Mouse (Mus musculus): ENCODE data around the gene Men1. TPM values are rescaled to one million over a fixed set of nuclear protein-coding genes. Genes with fewer than 3 reads are reported as not detected.
A peak's percentile ranks its signal among the peaks of the same experiment; 100 is the strongest.

Men1 gene
- polyA plus RNA-seq, 1 experiment from 2014 or later, result 76.9 TPM

DNA sequence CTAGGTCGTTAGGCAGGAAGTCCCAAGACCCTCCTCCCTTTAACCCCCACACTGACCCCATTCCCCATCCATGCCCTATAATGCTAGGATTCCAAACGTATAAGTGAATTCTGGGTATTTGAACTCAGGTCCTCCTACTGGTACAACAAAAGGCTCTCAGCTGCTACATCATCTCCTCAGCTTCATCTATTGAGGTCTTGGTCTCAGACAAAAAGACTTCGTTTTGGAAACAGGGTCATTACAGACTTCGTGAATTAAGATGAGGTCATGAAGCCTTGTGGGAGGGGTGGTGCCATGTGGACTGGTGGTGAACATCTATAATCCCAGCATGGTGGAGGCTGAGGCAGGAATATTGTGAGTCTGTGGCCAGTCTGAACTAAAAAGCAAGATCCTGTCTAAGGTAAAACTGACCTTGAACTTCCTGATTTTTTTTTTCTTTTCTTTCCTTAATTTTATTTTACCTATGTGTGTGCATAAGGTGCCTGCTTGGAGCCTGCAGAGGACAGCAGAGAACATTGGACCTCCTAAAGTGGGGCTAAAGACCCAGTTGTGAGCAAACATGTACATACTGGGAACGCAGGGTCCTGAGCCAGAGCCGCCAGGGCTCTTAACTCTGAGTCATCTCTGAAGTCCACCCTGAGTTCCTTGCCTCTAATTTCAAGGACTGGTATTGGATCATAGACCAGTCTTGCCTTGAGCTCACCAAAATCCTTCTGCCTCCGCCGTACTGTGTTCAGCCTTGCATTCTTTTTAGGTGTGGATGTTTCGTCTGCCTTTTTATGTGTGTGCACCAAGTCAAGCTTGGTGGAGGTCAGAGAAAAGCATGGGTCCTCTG is 801 bp upstream of the Men1 start:
- Histone ChIP-seq H3K4me1 (replicated peaks; ENCODE audit: control insufficient read depth, insufficient read depth, low read length) (peaks cover 23% of the 10 kb centered on the region), H3K27ac (ENCODE audit: low read length) (peak overlapping the region; percentile 85), H3K27me3 (ENCODE audit: control insufficient read depth, insufficient read depth, low read depth, low read length) (no peaks in the 10 kb centered on the region), H3K4me2 (ENCODE audit: low read depth, low read length) (peak overlapping the region; percentile 50), H3K36me3 (ENCODE audit: control insufficient read depth, insufficient read depth, low read length) (peaks cover 18% of the 10 kb centered on the region), H3K9ac (ENCODE audit: low read length) (peak overlapping the region; percentile 63), H3K4me3 (ENCODE audit: low read length) (peak overlapping the region; percentile 96), H3K9me3 (ENCODE audit: control insufficient read depth, low read length) (no peaks in the 10 kb centered on the region)
- peak; percentile 8 for ATAC-seq (ENCODE audit: low read depth)
- 58% methylated on average over 9 of the region's 9 CpGs for WGBS

DNA sequence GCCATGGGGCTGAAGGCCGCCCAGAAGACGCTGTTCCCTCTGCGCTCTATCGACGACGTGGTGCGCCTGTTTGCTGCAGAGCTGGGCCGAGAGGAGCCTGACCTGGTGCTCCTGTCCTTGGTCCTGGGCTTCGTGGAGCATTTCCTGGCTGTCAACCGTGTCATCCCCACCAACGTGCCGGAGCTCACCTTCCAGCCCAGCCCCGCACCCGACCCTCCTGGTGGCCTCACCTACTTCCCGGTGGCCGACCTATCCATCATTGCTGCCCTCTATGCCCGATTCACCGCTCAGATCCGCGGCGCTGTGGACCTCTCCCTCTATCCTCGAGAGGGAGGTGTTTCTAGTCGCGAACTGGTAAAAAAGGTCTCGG is 664 bp downstream of the Men1 start:
- peaks cover 26% of the 10 kb centered on the region for H3K36me3 ChIP-seq (ENCODE audit: control insufficient read depth, insufficient read depth, low read length)
- 1% methylated on average over 24 of the region's 25 CpGs for WGBS
- H3K4me3 ChIP-seq (ENCODE audit: low read length), result peak overlapping the region; percentile 96
- no peaks in the 10 kb centered on the region for H3K9me3 ChIP-seq (ENCODE audit: control insufficient read depth, low read length)
- H3K4me2 ChIP-seq (ENCODE audit: low read depth, low read length), result peak overlapping the region; percentile 97
- H3K27me3 ChIP-seq (ENCODE audit: control insufficient read depth, insufficient read depth, low read depth, low read length), result no peaks in the 10 kb centered on the region
- no peak for ATAC-seq (ENCODE audit: low read depth)
- H3K9ac ChIP-seq (ENCODE audit: low read length), result peak overlapping the region; percentile 91
- H3K27ac ChIP-seq (ENCODE audit: low read length), result peak overlapping the region; percentile 73
- H3K4me1 ChIP-seq (replicated peaks; ENCODE audit: control insufficient read depth, insufficient read depth, low read length), result peaks cover 26% of the 10 kb centered on the region

DNA sequence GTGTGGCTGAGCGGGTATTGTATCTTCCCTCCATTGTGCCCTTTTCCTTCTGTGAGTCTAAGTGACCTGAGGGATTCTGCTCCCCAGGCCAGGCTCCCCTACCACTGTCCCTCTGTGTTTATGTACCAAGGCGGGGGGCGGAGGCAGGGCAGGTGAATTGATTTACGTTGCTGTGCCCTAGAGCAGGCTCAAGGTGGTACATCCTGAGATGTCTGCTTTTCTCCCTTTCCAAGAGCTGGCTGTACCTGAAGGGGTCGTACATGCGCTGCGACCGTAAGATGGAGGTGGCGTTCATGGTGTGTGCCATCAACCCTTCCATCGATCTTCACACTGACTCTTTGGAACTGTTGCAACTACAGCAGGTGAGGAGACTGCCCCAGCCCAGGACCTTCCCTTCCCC is 2.1 kb downstream of the Men1 start:
- peaks cover 26% of the 10 kb centered on the region for H3K36me3 ChIP-seq (ENCODE audit: control insufficient read depth, insufficient read depth, low read length)
- H3K4me3 ChIP-seq (ENCODE audit: low read length), result no peak overlapping the region
- peak overlapping the region; percentile 91 for H3K9ac ChIP-seq (ENCODE audit: low read length)
- H3K9me3 ChIP-seq (ENCODE audit: control insufficient read depth, low read length), result no peaks in the 10 kb centered on the region
- peaks cover 26% of the 10 kb centered on the region for H3K4me1 ChIP-seq (replicated peaks; ENCODE audit: control insufficient read depth, insufficient read depth, low read length)
- peak overlapping the region; percentile 97; the same call in 1 of the 2 replicates for H3K4me2 ChIP-seq (ENCODE audit: low read depth, low read length)
- ATAC-seq (ENCODE audit: low read depth), result no peak
- no peak overlapping the region for H3K27ac ChIP-seq (ENCODE audit: low read length)
- WGBS, result 91% methylated on average over 10 of the region's 10 CpGs
- no peaks in the 10 kb centered on the region for H3K27me3 ChIP-seq (ENCODE audit: control insufficient read depth, insufficient read depth, low read depth, low read length)

DNA sequence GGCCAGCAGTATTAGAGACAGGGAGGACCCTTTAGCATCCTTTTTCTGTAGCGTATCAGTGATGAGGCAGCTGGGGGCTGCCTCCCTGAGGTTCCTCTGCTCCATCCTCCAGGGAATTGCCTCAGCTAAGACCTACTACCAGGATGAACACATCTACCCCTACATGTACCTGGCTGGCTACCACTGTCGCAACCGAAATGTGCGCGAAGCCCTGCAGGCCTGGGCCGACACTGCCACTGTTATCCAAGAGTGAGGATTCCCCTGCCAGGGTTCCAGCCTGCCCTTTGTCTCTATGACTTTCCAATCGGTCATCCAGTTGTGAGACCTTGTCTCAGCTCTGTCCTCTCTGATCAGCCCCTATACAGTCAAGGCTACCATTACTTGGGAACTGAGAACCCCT is 3.4 kb downstream of the Men1 start:
- Histone ChIP-seq H3K27ac (ENCODE audit: low read length) (no peak overlapping the region), H3K4me2 (ENCODE audit: low read depth, low read length) (no peak overlapping the region), H3K9ac (ENCODE audit: low read length) (no peak overlapping the region), H3K36me3 (ENCODE audit: control insufficient read depth, insufficient read depth, low read length) (peaks cover 26% of the 10 kb centered on the region), H3K4me3 (ENCODE audit: low read length) (no peak overlapping the region), H3K27me3 (ENCODE audit: control insufficient read depth, insufficient read depth, low read depth, low read length) (no peaks in the 10 kb centered on the region), H3K9me3 (ENCODE audit: control insufficient read depth, low read length) (no peaks in the 10 kb centered on the region), H3K4me1 (replicated peaks; ENCODE audit: control insufficient read depth, insufficient read depth, low read length) (peaks cover 26% of the 10 kb centered on the region)
- no peak for ATAC-seq (ENCODE audit: low read depth)
- 90% methylated on average over 7 of the region's 7 CpGs for WGBS

DNA sequence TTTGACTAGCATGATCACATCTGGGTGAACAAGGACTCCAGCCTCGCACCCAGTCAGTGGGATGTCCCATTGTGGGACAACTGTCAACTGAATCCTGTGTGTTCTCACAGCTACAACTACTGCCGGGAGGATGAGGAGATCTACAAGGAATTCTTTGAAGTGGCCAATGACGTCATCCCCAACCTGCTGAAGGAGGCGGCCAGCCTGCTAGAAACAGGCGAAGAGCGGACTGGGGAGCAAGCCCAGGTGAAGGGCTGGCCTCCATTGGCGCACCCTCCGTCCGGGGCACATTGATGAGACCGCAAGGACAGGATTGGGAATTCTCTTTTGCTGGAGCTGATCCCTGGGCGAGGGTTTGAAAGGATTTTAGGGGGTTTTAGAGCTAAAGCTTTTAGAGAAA is 3.9 kb downstream of the Men1 start:
- Histone ChIP-seq H3K36me3 (ENCODE audit: control insufficient read depth, insufficient read depth, low read length) (peaks cover 26% of the 10 kb centered on the region), H3K4me3 (ENCODE audit: low read length) (no peak overlapping the region), H3K27me3 (ENCODE audit: control insufficient read depth, insufficient read depth, low read depth, low read length) (no peaks in the 10 kb centered on the region), H3K4me1 (replicated peaks; ENCODE audit: control insufficient read depth, insufficient read depth, low read length) (peaks cover 26% of the 10 kb centered on the region), H3K4me2 (ENCODE audit: low read depth, low read length) (no peak overlapping the region), H3K9me3 (ENCODE audit: control insufficient read depth, low read length) (no peaks in the 10 kb centered on the region), H3K9ac (ENCODE audit: low read length) (no peak overlapping the region), H3K27ac (ENCODE audit: low read length) (no peak overlapping the region)
- no peak for ATAC-seq (ENCODE audit: low read depth)
- WGBS, result 75% methylated on average over 11 of the region's 11 CpGs

DNA sequence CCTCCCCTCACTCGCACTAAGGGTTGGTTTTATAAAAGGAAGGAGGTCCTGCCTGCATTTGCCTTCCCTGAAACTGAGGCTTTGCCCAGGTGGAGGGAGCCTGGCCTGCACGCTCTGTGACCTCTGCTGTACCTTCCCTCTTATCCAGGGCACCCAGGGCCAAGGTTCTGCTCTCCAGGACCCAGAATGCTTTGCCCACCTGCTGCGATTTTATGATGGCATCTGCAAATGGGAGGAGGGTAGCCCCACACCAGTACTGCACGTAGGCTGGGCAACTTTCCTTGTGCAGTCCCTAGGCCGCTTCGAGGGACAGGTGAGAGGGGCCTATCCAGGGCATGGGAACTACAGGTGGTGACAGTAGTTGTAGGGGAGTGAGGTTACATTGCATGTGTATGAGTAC is 4.4 kb downstream of the Men1 start:
- H3K27ac ChIP-seq (ENCODE audit: low read length), result no peak overlapping the region
- no peak for ATAC-seq (ENCODE audit: low read depth)
- H3K9me3 ChIP-seq (ENCODE audit: control insufficient read depth, low read length), result no peaks in the 10 kb centered on the region
- H3K36me3 ChIP-seq (ENCODE audit: control insufficient read depth, insufficient read depth, low read length), result peaks cover 26% of the 10 kb centered on the region
- WGBS, result 90% methylated on average over 6 of the region's 6 CpGs
- H3K4me1 ChIP-seq (replicated peaks; ENCODE audit: control insufficient read depth, insufficient read depth, low read length), result peaks cover 25% of the 10 kb centered on the region
- no peak overlapping the region for H3K4me3 ChIP-seq (ENCODE audit: low read length)
- no peaks in the 10 kb centered on the region for H3K27me3 ChIP-seq (ENCODE audit: control insufficient read depth, insufficient read depth, low read depth, low read length)
- H3K4me2 ChIP-seq (ENCODE audit: low read depth, low read length), result no peak overlapping the region
- H3K9ac ChIP-seq (ENCODE audit: low read length), result no peak overlapping the region

DNA sequence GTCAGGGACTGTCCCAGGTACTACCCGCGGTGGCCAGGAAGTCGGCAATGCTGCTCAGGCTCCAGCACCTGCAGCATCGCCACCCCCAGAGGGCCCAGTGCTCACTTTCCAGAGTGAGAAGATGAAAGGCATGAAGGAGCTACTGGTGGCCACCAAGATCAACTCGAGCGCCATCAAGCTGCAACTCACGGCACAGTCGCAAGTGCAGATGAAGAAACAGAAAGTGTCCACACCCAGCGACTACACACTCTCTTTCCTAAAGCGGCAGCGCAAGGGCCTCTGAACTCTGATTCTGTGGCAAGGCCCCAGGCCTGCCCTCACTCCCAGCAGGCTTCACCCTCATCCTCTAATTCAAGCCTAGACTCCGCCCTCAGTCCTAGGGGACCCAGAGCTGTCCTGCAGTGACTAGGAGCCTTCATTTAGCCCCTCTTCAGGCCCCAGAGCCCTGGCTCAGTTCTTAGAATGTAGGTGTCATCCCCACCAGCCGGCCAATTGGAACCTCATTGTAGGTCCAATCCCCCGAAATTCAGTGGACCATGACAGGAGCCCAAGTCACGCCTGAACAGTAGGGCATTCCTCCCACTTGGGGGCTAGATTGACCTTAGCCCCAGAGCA is 5.2 kb downstream of the Men1 start:
- no peaks in the 10 kb centered on the region for H3K27me3 ChIP-seq (ENCODE audit: control insufficient read depth, insufficient read depth, low read depth, low read length)
- peaks cover 21% of the 10 kb centered on the region for H3K4me1 ChIP-seq (replicated peaks; ENCODE audit: control insufficient read depth, insufficient read depth, low read length)
- ATAC-seq (ENCODE audit: low read depth), result no peak
- H3K36me3 ChIP-seq (ENCODE audit: control insufficient read depth, insufficient read depth, low read length), result peaks cover 26% of the 10 kb centered on the region
- H3K9ac ChIP-seq (ENCODE audit: low read length), result peak overlapping the region; percentile 34; the same call in 1 of the 2 replicates
- H3K4me3 ChIP-seq (ENCODE audit: low read length), result peak overlapping the region; percentile 68
- no peaks in the 10 kb centered on the region for H3K9me3 ChIP-seq (ENCODE audit: control insufficient read depth, low read length)
- H3K4me2 ChIP-seq (ENCODE audit: low read depth, low read length), result peak overlapping the region; percentile 96
- H3K27ac ChIP-seq (ENCODE audit: low read length), result peak overlapping the region; percentile 74
- 65% methylated on average over 15 of the region's 15 CpGs for WGBS

DNA sequence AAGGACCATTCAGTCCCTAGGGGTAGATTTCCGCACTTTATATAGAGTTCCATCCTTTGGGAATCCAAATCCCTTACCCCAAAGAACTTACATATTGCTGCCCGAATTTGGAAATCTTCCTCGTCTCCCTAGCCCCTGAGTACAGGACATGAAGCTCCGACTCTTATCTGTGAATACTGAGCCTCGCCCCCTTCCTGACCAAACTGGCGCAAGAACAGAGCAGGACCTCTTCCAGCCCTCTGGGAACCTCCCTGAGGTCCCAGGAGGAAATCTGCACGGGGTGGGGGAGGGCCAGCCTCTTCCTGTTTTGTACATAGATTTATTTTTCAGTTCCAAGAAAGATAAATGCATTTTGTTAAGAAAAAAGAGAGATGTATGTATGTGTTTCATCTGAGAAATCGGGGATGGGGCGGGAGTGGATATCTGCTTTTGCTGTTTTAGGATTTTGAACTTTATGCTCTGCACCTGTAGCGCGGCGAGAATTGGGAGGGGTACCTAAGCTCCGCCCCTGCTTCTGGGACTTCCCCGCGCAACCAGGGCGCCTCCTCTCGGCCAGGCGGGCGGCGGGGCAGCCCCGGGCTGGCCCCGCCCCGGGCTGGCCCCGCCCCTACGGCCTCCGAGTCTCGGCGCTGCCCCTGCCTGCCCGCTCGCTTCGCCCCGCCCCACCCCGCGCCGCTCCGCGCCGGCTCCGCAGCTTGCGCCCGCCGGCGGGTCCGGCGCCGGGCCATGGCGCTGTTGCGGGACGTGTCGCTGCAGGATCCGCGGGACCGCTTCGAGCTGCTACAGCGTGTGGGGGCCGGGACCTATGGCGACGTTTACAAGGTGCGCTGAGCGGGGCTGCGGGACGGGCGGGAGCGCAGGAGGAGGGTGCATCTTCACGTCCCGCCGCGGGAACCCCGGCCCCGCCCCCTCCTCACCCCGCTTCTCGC is 6.0 kb downstream of the Men1 start, which contains the start of gene Map4k2:
Gene Map4k2, plus strand, starts transcription at position 612 of the 929 bp plus-strand sequence.
- Histone ChIP-seq H3K4me1 (replicated peaks; ENCODE audit: control insufficient read depth, insufficient read depth, low read length) (peaks cover 20% of the 10 kb centered on the region), H3K9ac (ENCODE audit: low read length) (peak within 1 kb of the TSS; percentile 77), H3K4me3 (ENCODE audit: low read length) (peak within 1 kb of the TSS; percentile 68), H3K27ac (ENCODE audit: low read length) (peak within 1 kb of the TSS; percentile 74), H3K27me3 (ENCODE audit: control insufficient read depth, insufficient read depth, low read depth, low read length) (no peaks in the 10 kb centered on the region), H3K4me2 (ENCODE audit: low read depth, low read length) (peak within 1 kb of the TSS; percentile 96), H3K9me3 (ENCODE audit: control insufficient read depth, low read length) (no peaks in the 10 kb centered on the region), H3K36me3 (ENCODE audit: control insufficient read depth, insufficient read depth, low read length) (peaks cover 28% of the 10 kb centered on the region)
- peak; percentile 90 for ATAC-seq (ENCODE audit: low read depth)
- WGBS, result 8% methylated on average over 35 of the region's 72 CpGs

All from lung, embryonic 16.5 days (tissue).